Mouse (Mus musculus) cerebellum, adult 2 months (tissue): ENCODE data around the gene Megf8.

Experiments used
- CTCF ChIP-seq: fragments of 200-500 bp; IDR thresholded peaks from 2 replicates; pipeline ENCODE4 v1.5.1; 2011; ENCODE audit warnings: low read depth, mild to moderate bottlenecking, control low read depth, low read length, moderate library complexity, borderline replicate concordance; ENCODE audit not compliant: insufficient read depth
- POLR2A ChIP-seq: fragments of 200-500 bp; IDR thresholded peaks from 2 replicates; pipeline ENCODE4 v1.6.1; 2011; ENCODE audit warnings: low read length, control low read depth, borderline replicate concordance; ENCODE audit not compliant: insufficient read depth

- no peak for TF ChIP-seq POLR2A
- TF ChIP-seq CTCF: no peak
Measured at GRCm38 (mm10) chr7:25390054-25390770, 73.2 kb downstream of the Megf8 start.
